Comparison of ENCODE assay signal across 8 mouse cellular contexts in the genomic region with DNA sequence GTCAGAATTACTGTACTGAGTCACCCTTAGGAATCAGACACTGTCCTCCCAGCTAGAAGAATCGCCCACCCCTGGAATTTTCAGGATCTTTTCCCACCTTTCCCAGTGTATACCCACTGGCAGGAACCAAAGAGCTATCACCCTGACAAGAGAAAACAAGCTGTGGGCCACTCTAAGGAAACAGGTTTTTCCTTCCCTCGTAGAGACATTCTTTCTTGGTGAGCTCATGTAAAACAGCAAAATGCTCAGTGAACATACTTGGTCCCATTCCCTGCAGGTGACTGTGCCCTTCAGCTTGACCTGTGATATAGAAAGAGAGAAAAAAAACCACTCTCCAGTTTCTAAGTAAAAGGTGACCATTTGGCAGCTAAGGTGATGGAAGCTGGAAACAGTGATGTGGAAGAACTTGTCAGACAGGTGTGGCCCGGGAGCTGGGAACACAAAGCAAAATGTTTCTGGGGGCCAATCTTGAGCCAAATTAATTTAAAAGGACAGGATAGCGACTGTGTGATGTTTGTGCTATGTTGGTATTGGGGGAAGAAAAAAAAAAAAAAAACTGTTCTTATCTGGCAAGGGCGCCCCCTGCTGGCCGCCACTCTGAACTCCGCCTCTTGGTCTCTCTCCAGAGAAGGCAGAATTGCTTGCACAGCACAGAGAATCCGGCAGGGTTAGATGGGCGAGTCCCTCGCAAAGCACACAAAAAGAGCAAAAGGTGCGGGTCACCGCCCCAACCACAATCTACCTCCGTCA.
A peak's percentile ranks its signal among the peaks of the same experiment; 100 is the strongest.
DNase-seq lines count a peak whose midpoint lies in the region; ATAC-seq and TF ChIP-seq lines count a peak whose summit lies in the region.

No protein-coding gene starts in this region.

- peak overlapping the region; percentile 46 for H3K4me2 ChIP-seq in embryonic facial prominence, embryonic 12.5 days (replicated peaks)
- H3K4me2 ChIP-seq in limb, embryonic 12.5 days = peak overlapping the region; percentile 54
- peak overlapping the region; percentile 47 for H3K4me2 ChIP-seq in midbrain, embryonic 16.5 days (ENCODE audit: low read length)

- no peak overlapping the region for H3K9ac ChIP-seq in embryonic facial prominence, embryonic 12.5 days
- no peak overlapping the region for H3K9ac ChIP-seq in limb, embryonic 12.5 days (replicated peaks)
- H3K9ac ChIP-seq in midbrain, embryonic 16.5 days (ENCODE audit: low read depth, low read length) = peak overlapping the region; percentile 47; the same call in 1 of the 2 replicates

- peak overlapping the region; percentile 16; the same call in 1 of the 2 replicates for H3K4me3 ChIP-seq in embryonic facial prominence, embryonic 12.5 days
- H3K4me3 ChIP-seq in kidney, adult 2 months (ENCODE audit: insufficient read depth, low read depth, low read length) = peak overlapping the region; percentile 32
- peak overlapping the region; percentile 28 for H3K4me3 ChIP-seq in limb, embryonic 12.5 days (replicated peaks)
- peak overlapping the region; percentile 27 for H3K4me3 ChIP-seq in midbrain, embryonic 16.5 days (ENCODE audit: low read depth, low read length)

- peak; percentile 71 for DNase-seq in 3T3-L1 (ENCODE audit: low read depth, low spot score)
- peak; percentile 77 to 87 for DNase-seq in adrenal gland, postnatal 36 days
- peak; percentile 68 to 89 for DNase-seq in heart, adult 18-20 months
- peak; percentile 85 for DNase-seq in kidney, adult 2 months
- DNase-seq in spleen, postnatal 36 days (ENCODE audit: low spot score in 2 of 2) = peak; percentile 53 to 54

- no peak overlapping the region; the same call in 1 of the 2 replicates for H3K27ac ChIP-seq in embryonic facial prominence, embryonic 12.5 days
- H3K27ac ChIP-seq in kidney, adult 2 months (ENCODE audit: insufficient read depth, low read depth, low read length) = peak overlapping the region; percentile 79
- H3K27ac ChIP-seq in limb, embryonic 12.5 days = no peak overlapping the region
- no peak overlapping the region for H3K27ac ChIP-seq in midbrain, embryonic 16.5 days (ENCODE audit: low read length)

- H3K9me3 ChIP-seq in embryonic facial prominence, embryonic 12.5 days = no peaks in the 10 kb centered on the region
- no peaks in the 10 kb centered on the region for H3K9me3 ChIP-seq in limb, embryonic 12.5 days
- no peaks in the 10 kb centered on the region for H3K9me3 ChIP-seq in midbrain, embryonic 16.5 days (replicated peaks; ENCODE audit: control insufficient read depth, low read length, poor library complexity, severe bottlenecking)

- TF ChIP-seq CTCF in kidney, adult 2 months (conservative IDR thresholded peaks at IDR 0.05; ENCODE audit: insufficient read depth, insufficient read length, low read depth, low read length) = peak; percentile 69

- peak; percentile 55; the same call in 1 of the 2 replicates for ATAC-seq in embryonic facial prominence, embryonic 12.5 days (ENCODE audit: insufficient number of reproducible peaks, insufficient read depth, low FRiP score, low TSS enrichment)
- ATAC-seq in limb, embryonic 12.5 days (ENCODE audit: insufficient number of reproducible peaks, insufficient read depth, low FRiP score, low TSS enrichment, low read depth) = peak; percentile 66
- ATAC-seq in midbrain, embryonic 16.5 days = peak; percentile 65

- no peaks in the 10 kb centered on the region for H3K27me3 ChIP-seq in embryonic facial prominence, embryonic 12.5 days
- H3K27me3 ChIP-seq in kidney, adult 2 months (replicated peaks; ENCODE audit: control insufficient read depth, insufficient read depth, low read length) = no peaks in the 10 kb centered on the region; the same call in 1 of the 2 replicates
- H3K27me3 ChIP-seq in limb, embryonic 12.5 days = peaks cover 8% of the 10 kb centered on the region
- H3K27me3 ChIP-seq in midbrain, embryonic 16.5 days (ENCODE audit: control insufficient read depth, insufficient read depth, low read depth, low read length) = no peaks in the 10 kb centered on the region

- WGBS in embryonic facial prominence, embryonic 12.5 days = 16% methylated on average over 13 of the region's 13 CpGs
- 14% methylated on average over 13 of the region's 13 CpGs for WGBS in kidney, adult 2 months
- 16% methylated on average over 13 of the region's 13 CpGs for WGBS in limb, embryonic 12.5 days
- WGBS in midbrain, embryonic 16.5 days = 17% methylated on average over 13 of the region's 13 CpGs

- no peaks in the 10 kb centered on the region for H3K36me3 ChIP-seq in embryonic facial prominence, embryonic 12.5 days
- H3K36me3 ChIP-seq in kidney, adult 2 months (ENCODE audit: control insufficient read depth, insufficient read depth, low read length) = no peaks in the 10 kb centered on the region
- H3K36me3 ChIP-seq in limb, embryonic 12.5 days = no peaks in the 10 kb centered on the region
- no peaks in the 10 kb centered on the region for H3K36me3 ChIP-seq in midbrain, embryonic 16.5 days (ENCODE audit: control insufficient read depth, insufficient read depth, low read length)

- peaks cover 46% of the 10 kb centered on the region for H3K4me1 ChIP-seq in embryonic facial prominence, embryonic 12.5 days
- no peaks in the 10 kb centered on the region; the same call in 1 of the 2 replicates for H3K4me1 ChIP-seq in kidney, adult 2 months (ENCODE audit: control insufficient read depth, insufficient read depth, low read length)
- H3K4me1 ChIP-seq in limb, embryonic 12.5 days (replicated peaks) = peaks cover 65% of the 10 kb centered on the region
- peaks cover 14% of the 10 kb centered on the region for H3K4me1 ChIP-seq in midbrain, embryonic 16.5 days (ENCODE audit: control insufficient read depth, insufficient read depth, low read length)

- no peak for TF ChIP-seq POLR2A in kidney, adult 2 months (IDR thresholded peaks at IDR 0.05; ENCODE audit: low read depth, low read length)
